Mouse (Mus musculus): ENCODE results near the gene Nexn. TPM values are rescaled to one million over a fixed set of nuclear protein-coding genes. Genes with fewer than 3 reads are reported as not detected.

Gene Nexn
- polyA plus RNA-seq, 1 experiment from 2014 or later, result 1.7 TPM

GRCm38 (mm10) chr3:152231333-152232100 is 34.6 kb downstream of the Nexn start:
- Histone ChIP-seq H3K4me3 (ENCODE audit: low read length) (no peak overlapping the region), H3K27me3 (replicated peaks; ENCODE audit: control insufficient read depth, insufficient read depth, low read length) (no peaks in the 10 kb centered on the region), H3K9ac (ENCODE audit: low read depth, low read length) (no peak overlapping the region), H3K9me3 (ENCODE audit: control insufficient read depth, low read length) (no peaks in the 10 kb centered on the region), H3K4me1 (ENCODE audit: control insufficient read depth, insufficient read depth, low read depth, low read length) (no peaks in the 10 kb centered on the region), H3K4me2 (ENCODE audit: low read length) (no peak overlapping the region), H3K27ac (ENCODE audit: low read depth, low read length) (no peak overlapping the region), H3K36me3 (ENCODE audit: control insufficient read depth, insufficient read depth, low read length) (peaks cover 20% of the 10 kb centered on the region)
- no peak for ATAC-seq
- 52% methylated on average over 6 of the region's 6 CpGs for WGBS

- Histone ChIP-seq H3K9ac (ENCODE audit: low read depth, low read length) (no peak overlapping the region), H3K4me1 (ENCODE audit: control insufficient read depth, insufficient read depth, low read depth, low read length) (no peaks in the 10 kb centered on the region), H3K4me2 (ENCODE audit: low read length) (no peak overlapping the region), H3K27me3 (replicated peaks; ENCODE audit: control insufficient read depth, insufficient read depth, low read length) (no peaks in the 10 kb centered on the region), H3K4me3 (ENCODE audit: low read length) (no peak overlapping the region), H3K9me3 (ENCODE audit: control insufficient read depth, low read length) (no peaks in the 10 kb centered on the region), H3K27ac (ENCODE audit: low read depth, low read length) (no peak overlapping the region), H3K36me3 (ENCODE audit: control insufficient read depth, insufficient read depth, low read length) (peaks cover 34% of the 10 kb centered on the region)
- no peak for ATAC-seq
- WGBS, result 95% methylated on average over 5 of the region's 5 CpGs
Measured at GRCm38 (mm10) chr3:152229271-152229670, 36.9 kb downstream of the Nexn start.

- peaks cover 38% of the 10 kb centered on the region for H3K36me3 ChIP-seq (ENCODE audit: control insufficient read depth, insufficient read depth, low read length)
- H3K9ac ChIP-seq (ENCODE audit: low read depth, low read length), result no peak overlapping the region
- H3K4me3 ChIP-seq (ENCODE audit: low read length), result no peak overlapping the region
- H3K9me3 ChIP-seq (ENCODE audit: control insufficient read depth, low read length), result no peaks in the 10 kb centered on the region
- no peak overlapping the region for H3K4me2 ChIP-seq (ENCODE audit: low read length)
- 93% methylated on average over 7 of the region's 7 CpGs for WGBS
- no peaks in the 10 kb centered on the region for H3K27me3 ChIP-seq (replicated peaks; ENCODE audit: control insufficient read depth, insufficient read depth, low read length)
- H3K4me1 ChIP-seq (ENCODE audit: control insufficient read depth, insufficient read depth, low read depth, low read length), result no peaks in the 10 kb centered on the region
- no peak overlapping the region for H3K27ac ChIP-seq (ENCODE audit: low read depth, low read length)
- ATAC-seq, result no peak
Measured at GRCm38 (mm10) chr3:152228843-152229242, 37.3 kb downstream of the Nexn start.

- no peaks in the 10 kb centered on the region for H3K27me3 ChIP-seq (replicated peaks; ENCODE audit: control insufficient read depth, insufficient read depth, low read length)
- H3K4me2 ChIP-seq (ENCODE audit: low read length), result no peak overlapping the region
- no peaks in the 10 kb centered on the region for H3K9me3 ChIP-seq (ENCODE audit: control insufficient read depth, low read length)
- H3K36me3 ChIP-seq (ENCODE audit: control insufficient read depth, insufficient read depth, low read length), result peaks cover 52% of the 10 kb centered on the region
- no peaks in the 10 kb centered on the region for H3K4me1 ChIP-seq (ENCODE audit: control insufficient read depth, insufficient read depth, low read depth, low read length)
- no peak overlapping the region for H3K9ac ChIP-seq (ENCODE audit: low read depth, low read length)
- H3K27ac ChIP-seq (ENCODE audit: low read depth, low read length), result no peak overlapping the region
- WGBS, result 93% methylated on average over 7 of the region's 7 CpGs
- H3K4me3 ChIP-seq (ENCODE audit: low read length), result no peak overlapping the region
- ATAC-seq, result no peak
Measured at GRCm38 (mm10) chr3:152225906-152226305, 40.2 kb downstream of the Nexn start.

- ATAC-seq, result no peak
- no peaks in the 10 kb centered on the region for H3K9me3 ChIP-seq (ENCODE audit: control insufficient read depth, low read length)
- no peak overlapping the region for H3K4me2 ChIP-seq (ENCODE audit: low read length)
- no peak overlapping the region for H3K9ac ChIP-seq (ENCODE audit: low read depth, low read length)
- H3K4me3 ChIP-seq (ENCODE audit: low read length), result no peak overlapping the region
- peaks cover 56% of the 10 kb centered on the region for H3K36me3 ChIP-seq (ENCODE audit: control insufficient read depth, insufficient read depth, low read length)
- H3K27me3 ChIP-seq (replicated peaks; ENCODE audit: control insufficient read depth, insufficient read depth, low read length), result no peaks in the 10 kb centered on the region
- no peaks in the 10 kb centered on the region for H3K4me1 ChIP-seq (ENCODE audit: control insufficient read depth, insufficient read depth, low read depth, low read length)
- H3K27ac ChIP-seq (ENCODE audit: low read depth, low read length), result no peak overlapping the region
Measured at GRCm38 (mm10) chr3:152224918-152225317, 41.2 kb downstream of the Nexn start.

- H3K36me3 ChIP-seq (ENCODE audit: control insufficient read depth, insufficient read depth, low read length), result peaks cover 9% of the 10 kb centered on the region
- WGBS, result 49% methylated on average over 3 of the region's 3 CpGs
- peak overlapping the region; percentile 95 for H3K4me2 ChIP-seq (ENCODE audit: low read length)
- no peak overlapping the region for H3K27ac ChIP-seq (ENCODE audit: low read depth, low read length)
- H3K9me3 ChIP-seq (ENCODE audit: control insufficient read depth, low read length), result no peaks in the 10 kb centered on the region
- H3K4me3 ChIP-seq (ENCODE audit: low read length), result no peak overlapping the region
- H3K9ac ChIP-seq (ENCODE audit: low read depth, low read length), result no peak overlapping the region
- ATAC-seq, result no peak
- peaks cover 24% of the 10 kb centered on the region for H3K4me1 ChIP-seq (ENCODE audit: control insufficient read depth, insufficient read depth, low read depth, low read length)
- H3K27me3 ChIP-seq (replicated peaks; ENCODE audit: control insufficient read depth, insufficient read depth, low read length), result no peaks in the 10 kb centered on the region
Measured at GRCm38 (mm10) chr3:152213416-152213815, 52.7 kb downstream of the Nexn start.

- Histone ChIP-seq H3K4me3 (ENCODE audit: low read length) (peak overlapping the region; percentile 95), H3K9ac (ENCODE audit: low read depth, low read length) (peak overlapping the region; percentile 100), H3K36me3 (ENCODE audit: control insufficient read depth, insufficient read depth, low read length) (no peaks in the 10 kb centered on the region), H3K27me3 (replicated peaks; ENCODE audit: control insufficient read depth, insufficient read depth, low read length) (no peaks in the 10 kb centered on the region), H3K9me3 (ENCODE audit: control insufficient read depth, low read length) (no peaks in the 10 kb centered on the region), H3K4me1 (ENCODE audit: control insufficient read depth, insufficient read depth, low read depth, low read length) (peaks cover 24% of the 10 kb centered on the region), H3K4me2 (ENCODE audit: low read length) (peak overlapping the region; percentile 95), H3K27ac (ENCODE audit: low read depth, low read length) (no peak overlapping the region)
- 38% methylated on average over 7 of the region's 7 CpGs for WGBS
- no peak for ATAC-seq
Measured at GRCm38 (mm10) chr3:152211731-152212279, 54.3 kb downstream of the Nexn start.

- H3K4me1 ChIP-seq (ENCODE audit: control insufficient read depth, insufficient read depth, low read depth, low read length), result peaks cover 24% of the 10 kb centered on the region
- H3K27ac ChIP-seq (ENCODE audit: low read depth, low read length), result peak overlapping the region; percentile 99
- no peaks in the 10 kb centered on the region for H3K9me3 ChIP-seq (ENCODE audit: control insufficient read depth, low read length)
- H3K9ac ChIP-seq (ENCODE audit: low read depth, low read length), result peak overlapping the region; percentile 100
- peak; percentile 64 for ATAC-seq
- WGBS, result 1% methylated on average over 48 of the region's 68 CpGs
- no peaks in the 10 kb centered on the region for H3K36me3 ChIP-seq (ENCODE audit: control insufficient read depth, insufficient read depth, low read length)
- H3K4me3 ChIP-seq (ENCODE audit: low read length), result peak overlapping the region; percentile 95
- no peaks in the 10 kb centered on the region for H3K27me3 ChIP-seq (replicated peaks; ENCODE audit: control insufficient read depth, insufficient read depth, low read length)
- H3K4me2 ChIP-seq (ENCODE audit: low read length), result peak overlapping the region; percentile 95
Measured at GRCm38 (mm10) chr3:152210728-152211391, 55.3 kb downstream of the Nexn start.

- peak within 1 kb of the TSS; percentile 100 for H3K9ac ChIP-seq (ENCODE audit: low read depth, low read length)
- H3K27me3 ChIP-seq (replicated peaks; ENCODE audit: control insufficient read depth, insufficient read depth, low read length), result no peaks in the 10 kb centered on the region
- no peaks in the 10 kb centered on the region for H3K36me3 ChIP-seq (ENCODE audit: control insufficient read depth, insufficient read depth, low read length)
- peaks cover 24% of the 10 kb centered on the region for H3K4me1 ChIP-seq (ENCODE audit: control insufficient read depth, insufficient read depth, low read depth, low read length)
- H3K9me3 ChIP-seq (ENCODE audit: control insufficient read depth, low read length), result no peaks in the 10 kb centered on the region
- ATAC-seq, result peak; percentile 97
- WGBS, result under 1% methylated on average over 85 of the region's 85 CpGs
- peak within 1 kb of the TSS; percentile 99 for H3K27ac ChIP-seq (ENCODE audit: low read depth, low read length)
- peak within 1 kb of the TSS; percentile 95 for H3K4me2 ChIP-seq (ENCODE audit: low read length)
- H3K4me3 ChIP-seq (ENCODE audit: low read length), result peak within 1 kb of the TSS; percentile 95
Measured at GRCm38 (mm10) chr3:152209967-152210634, 56.0 kb downstream of the Nexn start, which contains the start of the genes Dnajb4 and Fubp1. TSS of gene Dnajb4 (minus strand) at chr3:152210302. TSS of gene Fubp1 (plus strand) at chr3:152210422.
